Mouse (Mus musculus) c-Kit-positive CD71-positive TER-119-positive erythroid progenitor cells, embryonic 14.5 days (primary cell): Measurements from ENCODE around the gene Foxl1.

Source experiments
- DNase-seq: peaks from one replicate; pipeline ENCODE4 v3.0.0-alpha.2; 2013; ENCODE audit warnings: low spot score

Foxl1 gene

GRCm38 (mm10) chr8:121127756-121128375, at the start of gene Foxl1:
Gene Foxl1 (plus strand): TSS chr8:121127940.
- DNase-seq, result no peak

DNA sequence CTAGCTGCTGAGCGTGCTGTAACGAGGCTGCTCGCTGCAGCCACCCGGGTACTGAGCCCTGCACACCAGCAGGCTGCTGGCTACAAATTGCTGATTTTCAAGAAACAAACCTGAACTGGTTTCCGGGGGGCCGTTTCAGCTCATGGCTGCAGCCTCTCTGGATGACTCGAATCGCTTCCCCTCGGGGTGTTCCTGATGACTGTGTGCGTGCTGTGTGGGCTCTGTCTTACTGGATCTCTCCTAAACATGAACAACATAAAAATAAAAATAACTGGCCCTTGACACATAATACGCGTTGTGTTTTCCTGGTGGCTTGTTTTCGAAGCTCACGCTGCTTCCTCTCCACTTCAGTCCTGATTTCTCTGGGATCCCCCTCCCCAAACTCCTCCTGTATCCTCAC, 49.0 kb upstream of the Foxl1 start:
- no peak for DNase-seq

DNA sequence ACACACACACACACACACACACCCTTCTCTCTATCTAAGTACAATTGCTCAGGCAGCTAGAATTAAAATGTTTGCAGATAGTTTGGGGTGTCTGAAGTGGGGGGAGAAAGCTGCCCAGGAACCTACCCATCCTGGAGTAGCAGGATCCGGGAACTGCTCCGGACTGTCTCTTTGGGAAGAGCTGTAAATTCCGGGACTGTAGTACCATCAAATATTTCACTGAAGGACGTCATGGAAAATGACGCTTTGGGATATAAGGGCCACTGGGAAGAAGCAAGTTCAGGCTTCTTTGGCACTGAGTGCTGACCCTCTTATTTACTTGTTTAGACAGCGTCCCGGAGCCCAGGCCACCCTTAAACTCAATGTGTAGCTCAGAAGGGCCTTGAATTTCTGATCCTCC, 48.5 kb upstream of the Foxl1 start:
- no peak for DNase-seq

GRCm38 (mm10) chr8:121079944-121080343, 47.8 kb upstream of the Foxl1 start:
- no peak for DNase-seq

DNA sequence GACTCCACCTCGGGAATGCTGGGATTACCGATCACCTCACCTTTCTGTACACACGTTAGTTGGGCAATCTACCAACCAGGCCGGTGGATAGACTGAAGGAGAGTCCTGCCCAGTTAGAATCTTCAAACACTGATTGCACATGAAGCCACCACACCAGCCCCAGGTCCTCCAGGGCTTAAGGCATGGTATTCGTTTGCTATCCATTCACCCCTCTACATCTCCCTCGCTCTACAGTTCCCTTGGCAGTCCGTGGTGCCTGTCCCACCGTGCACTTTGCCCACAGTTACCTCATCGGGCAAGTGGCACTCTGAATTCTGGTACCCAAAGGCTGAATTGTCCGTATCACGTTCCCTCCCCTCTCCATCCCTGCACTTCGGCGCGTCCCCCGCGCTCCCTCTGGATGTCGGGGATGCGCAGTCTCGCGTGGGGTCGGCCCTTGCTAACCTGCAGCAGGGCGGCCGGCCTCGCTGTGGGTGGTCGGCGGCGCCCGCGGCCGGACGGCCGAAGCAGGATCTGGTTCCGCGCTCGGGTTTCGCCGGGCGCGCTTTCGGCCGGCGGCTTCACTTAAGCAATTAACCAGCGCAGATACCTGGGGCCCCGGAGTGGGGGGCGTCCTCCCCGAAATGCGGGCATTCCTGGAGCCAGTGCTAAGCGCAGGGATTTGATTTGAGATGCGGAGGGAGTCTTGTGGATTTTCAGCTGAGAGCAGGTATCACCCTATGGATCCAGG, 47.2 kb upstream of the Foxl1 start:
- DNase-seq, result no peak

DNA sequence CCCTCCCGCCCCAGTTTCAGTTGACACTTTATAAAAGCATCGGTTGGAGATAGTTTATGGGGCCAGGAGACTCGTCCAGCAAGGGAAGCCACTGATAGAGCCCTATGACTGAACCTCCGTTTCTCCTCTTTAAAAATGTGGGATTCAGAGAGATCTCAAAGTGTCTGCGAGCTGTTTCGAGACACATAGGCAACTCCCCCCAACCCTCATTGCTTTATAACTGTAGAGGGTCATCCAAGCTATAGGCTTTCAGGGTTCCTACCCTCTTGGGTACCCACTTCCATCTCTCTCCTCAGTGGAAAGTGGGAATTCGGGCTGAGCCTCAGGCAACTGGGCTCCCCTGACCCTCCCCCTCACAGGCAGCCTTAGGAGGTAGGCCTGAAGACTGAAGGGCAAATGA, 46.3 kb upstream of the Foxl1 start:
- DNase-seq, result no peak

DNA sequence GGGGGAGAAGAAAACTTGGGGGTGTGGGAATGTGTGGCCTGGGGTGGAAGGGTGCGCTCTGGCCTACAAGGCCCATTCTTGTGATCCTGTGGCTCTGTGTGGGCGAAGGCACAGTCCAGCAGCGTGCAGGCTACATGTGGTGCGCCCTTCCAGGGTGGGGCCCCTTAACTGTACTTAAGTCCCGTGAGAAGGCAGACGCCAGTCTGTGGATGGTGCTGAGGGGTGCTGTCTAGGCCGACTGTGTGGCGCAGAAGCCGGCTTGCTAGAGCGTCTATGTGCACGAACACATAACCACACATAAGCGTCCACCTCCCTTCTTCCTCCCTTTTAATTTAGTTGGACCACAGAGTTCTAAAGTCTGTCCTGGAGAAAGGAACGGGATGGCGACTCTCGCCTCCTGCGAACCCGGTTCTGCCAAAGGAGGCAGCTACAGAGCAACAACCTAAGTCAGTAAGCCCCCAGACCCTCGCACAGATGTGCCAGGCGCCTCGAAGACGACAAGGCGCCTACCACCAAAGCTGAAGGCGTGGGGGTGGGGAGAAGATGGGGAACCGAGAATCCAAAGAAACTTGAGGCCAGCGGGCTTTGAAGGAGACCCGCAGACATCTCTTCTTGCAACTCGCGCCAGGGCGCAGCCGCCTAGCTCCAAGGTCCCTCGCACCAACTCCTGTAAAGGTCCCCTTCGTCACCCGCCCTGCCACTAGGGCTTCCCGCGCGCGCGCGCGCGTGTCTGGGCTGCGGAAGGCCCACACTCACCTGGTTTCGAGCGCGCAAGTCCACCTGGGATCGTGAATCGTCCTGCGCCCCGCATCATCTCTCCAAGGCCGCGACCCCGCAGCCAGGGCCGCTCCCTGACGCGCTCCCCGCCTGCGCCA, 45.3 kb upstream of the Foxl1 start:
- DNase-seq, result no peak

DNA sequence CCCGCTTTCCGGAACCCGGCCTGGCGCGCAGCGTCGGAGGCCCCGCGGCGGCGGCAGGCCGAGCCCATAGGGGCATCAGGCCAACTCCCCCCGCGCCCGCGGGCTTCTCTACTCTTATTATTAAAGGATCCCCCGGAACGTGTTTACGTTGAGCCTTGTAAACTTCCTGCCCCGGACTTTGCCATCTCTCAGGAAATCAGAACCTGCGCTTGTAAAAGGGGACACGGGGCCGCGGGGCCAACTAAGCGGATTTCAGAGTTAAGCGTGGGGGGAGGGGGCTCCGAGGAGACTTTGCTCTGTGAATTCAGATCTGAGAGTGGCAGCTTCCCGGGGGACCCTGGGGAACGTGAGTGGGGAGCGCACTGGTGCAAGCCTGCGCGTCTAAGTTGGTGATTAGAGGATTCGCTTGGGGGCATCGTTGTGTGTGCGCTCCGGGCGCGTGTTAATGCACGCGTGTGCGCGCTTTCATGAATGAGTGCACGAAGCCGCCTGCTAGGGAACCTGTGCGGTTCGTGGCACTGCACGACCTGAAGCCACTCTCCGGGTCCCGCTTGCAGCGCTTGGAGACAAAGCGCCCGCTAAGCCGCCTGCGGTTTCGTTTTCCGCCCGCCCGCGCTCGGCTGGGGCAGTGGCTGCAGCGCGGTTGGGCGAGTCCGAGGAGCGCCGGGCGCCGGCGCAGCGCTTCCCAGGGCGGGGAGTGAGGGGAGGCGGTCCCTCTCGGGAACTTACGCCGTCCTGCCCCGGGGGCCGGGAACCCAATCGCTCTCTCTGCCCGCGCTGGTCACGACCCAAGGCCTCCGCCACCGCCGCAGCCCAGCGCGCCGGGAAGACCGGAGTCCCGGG, 44.4 kb upstream of the Foxl1 start:
- DNase-seq, result no peak

DNA sequence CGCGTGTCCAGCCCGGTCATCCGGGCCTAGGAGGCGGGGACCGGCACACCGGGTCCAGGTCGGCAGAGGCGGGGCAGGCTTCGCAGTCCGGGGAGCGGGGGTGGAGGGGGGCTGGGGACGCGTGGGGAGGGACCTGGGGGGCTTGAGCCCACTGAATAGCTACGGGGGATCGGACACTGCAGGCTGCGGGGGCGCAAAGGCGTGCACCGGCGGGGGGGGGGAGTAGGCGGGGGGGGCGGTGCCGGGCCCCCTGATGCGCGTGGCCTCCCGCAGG, 43.9 kb upstream of the Foxl1 start:
- no peak for DNase-seq

DNA sequence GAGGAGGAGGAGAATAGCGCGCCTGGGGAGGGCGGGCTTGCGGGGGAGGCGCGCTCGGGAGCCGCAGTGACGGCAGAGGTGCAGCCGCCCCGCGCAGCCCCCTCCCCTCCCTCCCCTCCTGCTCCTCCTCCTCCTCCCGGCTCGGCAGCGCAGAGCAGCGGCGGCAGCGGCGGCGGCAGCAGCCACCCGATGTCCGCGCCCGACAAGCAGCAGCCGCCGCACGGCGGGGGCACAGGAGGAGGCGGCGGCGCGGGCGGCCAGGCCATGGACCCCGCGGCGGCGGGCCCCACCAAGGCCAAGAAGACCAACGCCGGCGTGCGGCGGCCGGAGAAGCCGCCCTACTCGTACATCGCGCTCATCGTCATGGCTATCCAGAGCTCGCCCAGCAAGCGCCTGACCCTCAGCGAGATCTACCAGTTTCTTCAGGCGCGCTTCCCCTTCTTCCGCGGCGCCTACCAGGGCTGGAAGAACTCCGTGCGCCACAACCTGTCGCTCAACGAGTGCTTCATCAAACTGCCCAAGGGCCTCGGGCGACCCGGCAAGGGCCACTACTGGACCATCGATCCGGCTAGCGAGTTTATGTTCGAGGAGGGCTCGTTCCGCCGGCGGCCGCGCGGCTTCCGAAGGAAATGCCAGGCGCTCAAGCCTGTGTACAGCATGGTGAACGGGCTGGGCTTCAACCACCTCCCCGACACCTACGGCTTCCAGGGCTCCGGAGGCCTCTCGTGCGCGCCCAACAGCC, 43.4 kb upstream of the Foxl1 start, which contains the start of gene Foxf1:
Gene Foxf1 (plus strand): TSS at position 177 of the 742 bp plus-strand sequence.
- DNase-seq, result no peak

DNA sequence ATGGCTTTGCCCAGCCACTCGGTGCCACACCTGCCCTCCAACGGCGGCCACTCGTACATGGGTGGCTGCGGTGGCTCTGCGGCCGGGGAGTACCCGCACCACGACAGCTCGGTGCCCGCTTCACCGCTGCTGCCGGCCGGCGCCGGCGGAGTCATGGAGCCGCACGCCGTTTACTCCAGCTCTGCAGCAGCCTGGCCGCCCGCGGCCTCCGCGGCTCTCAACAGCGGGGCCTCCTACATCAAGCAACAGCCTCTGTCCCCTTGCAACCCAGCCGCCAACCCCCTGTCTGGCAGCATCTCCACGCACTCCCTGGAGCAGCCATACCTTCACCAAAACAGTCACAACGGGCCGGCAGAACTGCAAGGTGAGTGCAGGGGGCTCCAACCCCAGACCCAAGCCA, 42.7 kb upstream of the Foxl1 start:
- no peak for DNase-seq

GRCm38 (mm10) chr8:121085561-121085960, 42.2 kb upstream of the Foxl1 start:
- DNase-seq, result no peak

DNA sequence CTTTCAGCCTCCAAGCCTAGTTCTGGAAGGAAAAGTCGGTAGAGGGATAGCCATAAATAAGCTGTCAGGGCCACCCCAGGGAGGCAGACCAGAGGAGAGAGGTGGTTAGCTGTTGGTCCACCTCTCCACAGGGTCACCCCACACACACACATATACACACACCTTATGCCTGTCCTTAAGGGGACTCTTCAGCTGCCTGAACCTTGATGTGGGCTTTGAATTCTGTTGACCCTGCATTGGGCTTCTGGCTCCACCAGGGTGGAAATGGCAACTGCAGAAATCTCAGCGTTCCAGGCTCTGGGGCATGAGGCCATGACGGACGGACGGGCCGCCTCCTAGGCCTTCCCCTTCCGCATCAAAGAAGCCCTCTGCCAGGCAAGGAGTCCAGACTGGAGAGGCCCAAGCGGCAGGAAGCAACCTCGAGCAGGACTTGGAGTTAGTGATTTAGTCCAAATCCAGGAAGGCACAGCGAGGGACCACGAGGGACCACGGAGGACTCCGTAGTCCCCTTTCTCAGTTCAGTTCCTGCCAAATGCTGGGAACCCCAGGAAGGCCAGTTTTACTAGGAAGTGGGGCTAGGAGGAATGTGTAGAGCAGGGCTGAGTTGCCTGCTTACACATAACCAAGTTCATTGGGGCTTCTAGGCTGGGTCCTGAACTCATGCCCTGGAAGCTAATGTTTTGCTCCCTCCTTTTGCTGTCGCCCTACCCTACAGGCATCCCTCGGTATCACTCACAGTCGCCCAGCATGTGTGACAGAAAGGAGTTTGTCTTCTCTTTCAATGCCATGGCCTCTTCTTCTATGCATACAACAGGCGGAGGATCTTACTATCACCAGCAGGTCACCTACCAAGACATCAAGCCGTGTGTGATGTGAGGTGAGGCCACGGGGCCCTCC, 41.5 kb upstream of the Foxl1 start:
- no peak for DNase-seq

- DNase-seq, result no peak
These were observed 39.5 kb upstream of the Foxl1 start for GRCm38 (mm10) chr8:121088281-121088680.

DNA sequence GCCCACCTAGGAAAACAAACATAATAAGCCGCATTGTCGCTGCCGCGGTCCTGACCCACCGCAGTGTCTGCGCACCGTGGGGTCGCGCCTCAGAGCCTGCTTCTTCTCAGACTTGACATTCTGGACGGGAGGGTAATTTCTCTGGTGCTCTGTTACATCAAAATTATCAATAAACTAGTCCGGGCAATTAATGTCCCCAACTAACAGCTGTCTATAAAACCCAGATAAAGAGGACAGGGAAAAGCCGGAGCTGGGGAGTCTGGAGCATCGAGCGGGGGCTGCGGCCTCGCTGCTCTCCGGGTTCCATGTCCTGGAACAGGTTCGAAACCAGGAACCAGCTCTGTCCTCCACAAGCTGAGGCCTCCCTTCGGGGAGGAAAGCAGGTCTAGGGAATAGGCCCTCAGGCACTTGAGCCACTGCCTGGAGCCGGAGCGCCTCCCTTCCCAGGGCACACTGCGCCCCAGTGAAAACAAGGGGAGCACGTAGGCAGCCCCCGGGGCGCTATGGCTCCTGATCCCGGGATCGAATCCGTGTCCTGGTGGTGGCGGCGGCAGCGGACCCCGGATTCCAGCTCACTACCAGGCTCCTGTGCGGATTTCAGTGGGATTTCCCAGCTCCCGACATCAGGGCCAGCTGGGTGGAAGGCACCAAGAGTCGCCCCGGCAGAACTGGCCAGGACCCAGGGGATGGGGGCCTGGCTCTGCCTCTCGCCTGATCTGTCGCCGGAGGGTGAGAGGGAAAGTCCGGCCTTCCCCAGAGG, 38.7 kb upstream of the Foxl1 start:
- DNase-seq, result no peak

- no peak for DNase-seq
These were observed 37.9 kb upstream of the Foxl1 start for GRCm38 (mm10) chr8:121089631-121090380.

DNA sequence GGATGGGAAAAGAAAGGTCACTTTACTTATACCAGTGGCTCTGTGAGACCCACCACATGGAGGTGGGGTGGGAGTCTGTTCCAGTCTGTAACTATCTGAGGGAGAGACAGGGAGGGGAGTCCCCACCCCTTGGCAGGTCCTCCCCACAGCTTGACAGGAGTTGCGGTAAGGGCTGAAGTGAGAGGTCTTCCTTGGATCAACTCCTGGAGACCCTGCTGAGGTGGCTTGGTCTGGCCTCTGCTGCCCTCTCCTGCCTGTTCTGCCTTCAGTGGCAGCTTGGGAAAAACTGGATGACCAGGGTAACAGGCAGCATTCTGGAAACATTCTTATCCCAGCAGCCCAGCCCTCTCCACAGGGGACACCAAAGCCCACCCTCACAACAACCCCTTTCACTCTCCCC, 37.0 kb upstream of the Foxl1 start:
- no peak for DNase-seq

DNA sequence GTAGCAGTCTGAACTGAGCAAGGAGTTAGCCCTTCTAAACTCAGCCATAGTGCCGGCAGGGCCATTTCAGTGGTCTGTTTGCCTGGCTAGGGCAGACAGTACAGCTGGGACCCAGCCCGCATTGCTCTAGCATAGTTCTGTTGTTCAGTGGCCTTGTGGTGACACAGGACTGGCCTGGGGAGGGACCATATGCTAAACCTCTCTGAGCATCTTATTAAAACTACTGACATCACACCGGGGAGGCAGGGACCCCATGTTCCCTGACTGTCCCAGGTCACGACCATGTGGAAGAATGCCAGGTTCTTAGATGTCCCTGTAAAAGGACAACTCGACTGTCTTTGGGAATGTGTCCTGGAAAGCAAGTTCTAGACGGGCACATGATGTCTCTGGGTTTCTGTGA, 35.6 kb upstream of the Foxl1 start:
- no peak for DNase-seq

DNA sequence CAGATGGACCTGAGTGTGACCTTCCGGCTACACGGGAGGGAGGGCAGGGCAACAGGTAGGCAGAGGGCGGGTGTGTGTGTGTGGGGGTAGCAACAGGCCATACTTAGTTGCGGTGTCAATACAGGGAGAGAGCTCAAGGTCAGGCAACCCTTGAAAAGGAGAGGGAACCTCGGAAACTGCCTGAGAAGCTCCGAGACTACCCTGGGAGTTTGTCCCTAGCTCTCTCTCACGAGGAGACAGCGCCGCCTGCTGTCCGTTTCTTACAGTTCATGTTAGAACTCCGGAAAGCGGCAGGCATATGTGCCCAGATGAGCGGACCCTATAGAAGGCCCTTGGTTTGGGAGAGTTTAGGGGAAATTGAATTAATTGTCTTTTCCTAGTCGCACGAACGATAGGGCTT, 35.1 kb upstream of the Foxl1 start:
- peak; percentile 65 for DNase-seq
